Mouse (Mus musculus) skeletal muscle tissue, adult 2 months (tissue): Measurements from ENCODE around the gene Gm21987.
A peak's percentile ranks its signal among the peaks of the same experiment; 100 is the strongest.

ENCODE experiments used
- DNase-seq: peaks from one replicate; pipeline ENCODE4 v3.0.0-alpha.2; 2012; ENCODE audit warnings: low read depth, low spot score

The Gm21987 gene

DNA sequence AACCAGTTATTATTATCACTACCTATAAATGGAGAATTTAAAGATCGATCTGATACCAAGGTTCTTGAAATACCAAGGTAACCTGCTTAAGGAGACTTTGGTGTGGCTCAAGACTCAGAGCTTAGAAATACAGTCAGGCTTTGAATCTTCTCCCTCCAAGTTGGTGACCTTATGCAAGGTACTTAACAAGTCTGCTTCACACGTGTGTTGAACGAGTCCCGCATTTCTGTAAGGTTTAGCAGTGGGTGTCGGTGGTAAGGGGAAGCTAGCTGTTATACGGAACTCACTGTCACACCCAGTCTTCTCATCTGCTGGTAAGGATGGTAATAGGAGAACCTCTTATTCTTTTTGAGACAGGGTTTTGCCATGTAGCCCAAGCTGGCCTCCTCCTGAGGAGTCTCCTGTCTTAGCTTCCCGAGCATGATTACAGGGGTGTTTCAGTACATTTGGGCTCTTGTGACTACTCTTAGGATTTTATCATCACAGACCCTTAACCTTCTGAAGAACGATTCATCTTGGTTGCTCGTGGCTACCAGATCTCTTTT is 1.4 kb downstream of the Gm21987 start:
- no peak for DNase-seq

GRCm38 (mm10) chr16:38349881-38350280 is 3.0 kb downstream of the Gm21987 start:
- no peak for DNase-seq

- no peak for DNase-seq
Measured at GRCm38 (mm10) chr16:38350361-38350855, 3.6 kb downstream of the Gm21987 start.

- DNase-seq, result no peak
Measured at GRCm38 (mm10) chr16:38350939-38351338, 4.1 kb downstream of the Gm21987 start.

- DNase-seq, result no peak
Measured at GRCm38 (mm10) chr16:38352031-38352430, 5.2 kb downstream of the Gm21987 start.

- DNase-seq, result no peak
Measured at GRCm38 (mm10) chr16:38352851-38353250, 6.0 kb downstream of the Gm21987 start.

- no peak for DNase-seq
Measured at GRCm38 (mm10) chr16:38353642-38354041, 6.8 kb downstream of the Gm21987 start.

GRCm38 (mm10) chr16:38354185-38354913 is 7.5 kb downstream of the Gm21987 start:
- no peak for DNase-seq

DNA sequence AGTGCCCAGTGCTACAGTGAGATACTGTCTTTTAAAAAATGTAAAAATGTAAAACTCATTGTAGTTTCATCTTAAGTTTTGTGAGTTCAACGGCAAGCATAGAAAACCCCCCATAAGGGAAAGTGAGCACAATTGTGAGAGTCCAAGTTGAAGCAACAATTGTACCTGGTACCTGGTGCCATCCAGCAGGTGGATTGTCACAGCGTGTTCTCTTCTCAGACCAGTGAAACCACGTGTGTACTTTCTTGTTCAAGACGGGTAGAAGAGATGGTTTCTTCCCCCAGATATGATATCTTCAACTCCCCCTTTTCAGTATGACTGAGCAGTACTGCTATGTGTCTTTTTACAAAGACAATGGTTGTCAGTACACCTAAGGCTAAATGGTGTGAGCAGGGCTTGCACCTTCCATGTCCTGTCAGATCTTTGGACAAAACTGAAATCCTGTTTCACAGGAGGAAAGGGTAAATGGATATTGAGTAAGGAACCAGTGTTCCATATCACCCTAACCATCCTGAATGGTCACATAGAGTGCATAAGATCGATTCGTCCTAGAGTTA is 11.5 kb downstream of the Gm21987 start:
- DNase-seq, result no peak

- DNase-seq, result no peak
Measured at GRCm38 (mm10) chr16:38359241-38359640, 12.4 kb downstream of the Gm21987 start.

DNA sequence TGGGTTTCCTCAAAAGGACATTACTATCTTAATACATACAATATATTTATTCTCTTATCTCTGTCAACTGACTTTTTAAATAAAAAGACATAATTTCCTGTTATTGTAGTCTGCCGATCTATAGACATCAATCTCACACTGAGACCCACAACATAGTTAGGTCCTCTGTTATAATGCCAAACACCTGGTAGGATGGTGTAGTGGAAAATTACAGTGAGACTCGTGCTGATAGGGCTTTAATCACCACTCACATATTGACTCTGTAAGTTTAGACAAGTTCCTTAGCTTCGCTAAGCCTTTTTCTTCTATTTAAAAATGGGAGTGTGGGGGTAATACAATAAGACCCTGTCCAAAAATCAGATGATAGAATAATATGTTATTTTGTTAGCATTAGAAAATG is 13.0 kb downstream of the Gm21987 start:
- no peak for DNase-seq

DNA sequence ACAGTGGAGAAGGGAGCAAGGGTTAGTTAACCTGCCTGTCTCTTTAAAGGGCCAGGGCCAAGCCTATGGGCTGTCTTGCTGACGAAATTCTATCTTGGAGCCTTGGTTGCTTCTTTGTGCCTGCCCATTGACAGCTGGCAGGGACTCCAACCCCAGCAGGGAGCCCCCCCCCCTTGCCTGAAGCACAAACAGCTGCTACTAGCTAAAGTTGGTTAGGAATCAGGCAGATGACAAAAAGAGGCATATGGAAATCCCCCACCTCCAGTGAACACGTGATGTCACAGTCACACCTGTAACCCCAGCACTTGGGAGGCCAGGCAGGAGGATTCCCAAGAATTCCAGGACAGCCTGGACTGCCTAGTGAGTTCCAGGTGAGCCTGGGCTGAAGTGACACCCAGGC is 13.5 kb downstream of the Gm21987 start:
- DNase-seq, result no peak

DNA sequence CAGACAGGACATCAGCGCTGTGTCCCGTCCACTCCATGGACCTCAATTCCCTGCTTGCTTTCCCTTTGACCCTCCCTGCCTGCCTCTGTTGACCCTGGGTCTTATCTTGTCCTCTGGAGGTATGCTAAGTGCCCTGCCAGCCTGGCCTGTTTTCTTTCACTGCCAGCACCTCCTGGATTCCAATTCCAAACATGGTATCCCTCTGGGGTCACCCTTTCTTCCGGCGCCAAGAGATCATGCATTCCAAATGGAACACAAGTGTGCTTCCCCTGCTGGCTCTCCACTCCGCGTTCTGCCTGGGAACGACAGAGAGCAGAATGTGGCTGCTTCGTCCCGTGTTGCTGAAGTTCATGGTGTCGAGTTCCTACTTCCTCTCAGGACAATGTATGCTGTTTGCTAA is 15.1 kb downstream of the Gm21987 start, which contains the start of gene Popdc2:
Gene Popdc2 (plus strand): TSS at position 277 of the 400 bp plus-strand sequence.
- peak; percentile 65 for DNase-seq

DNA sequence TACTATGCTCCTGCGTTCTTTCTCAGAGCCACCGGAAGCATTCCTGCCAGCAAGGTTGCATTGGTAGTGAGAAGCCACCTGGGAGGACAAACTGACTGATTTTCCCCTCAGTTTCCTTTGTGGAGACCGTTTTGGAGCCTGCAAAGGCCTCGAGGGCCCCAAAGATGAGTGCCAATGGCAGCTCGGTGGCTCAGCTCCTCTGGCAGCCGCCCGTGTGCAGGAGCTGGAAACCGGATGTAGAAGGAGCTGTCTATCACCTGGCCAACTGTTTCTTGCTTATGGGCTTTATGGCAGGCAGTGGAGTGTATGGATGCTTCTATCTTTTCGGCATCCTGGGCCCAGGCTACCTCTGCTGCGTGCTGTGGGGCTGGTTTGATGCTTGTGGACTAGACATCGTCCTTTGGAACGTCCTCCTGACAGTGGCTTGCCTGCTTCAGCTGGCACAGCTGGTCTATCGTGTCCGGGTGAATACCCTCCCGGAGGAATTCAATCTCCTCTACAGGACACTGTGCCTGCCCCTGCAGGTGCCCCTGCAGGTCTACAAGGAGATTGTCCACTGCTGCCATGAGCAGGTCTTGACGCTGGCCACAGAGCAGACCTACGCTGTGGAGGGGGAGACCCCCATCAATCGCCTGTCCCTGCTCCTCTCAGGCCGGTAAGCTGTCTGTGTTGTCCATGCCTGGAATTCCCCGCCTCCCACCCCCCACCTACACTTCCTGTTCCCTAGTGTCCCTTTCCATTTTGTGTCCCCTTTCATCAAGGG is 15.8 kb downstream of the Gm21987 start:
- DNase-seq, result no peak

DNA sequence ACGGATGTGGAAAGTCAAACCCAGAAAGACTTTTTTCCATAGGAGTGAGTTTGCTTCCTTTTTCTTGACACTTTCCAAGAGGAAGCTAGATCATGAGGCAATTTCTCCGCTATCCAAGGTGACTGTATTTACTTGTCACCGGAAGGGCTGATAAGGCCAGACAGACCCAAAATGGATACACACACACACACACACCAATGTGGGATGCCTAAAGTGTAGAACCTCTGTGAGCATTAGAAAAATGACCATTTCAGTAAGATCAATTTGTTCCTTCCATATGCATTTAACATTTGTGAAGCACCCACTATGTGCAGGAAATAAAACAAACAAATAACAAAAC is 16.4 kb downstream of the Gm21987 start:
- no peak for DNase-seq

DNA sequence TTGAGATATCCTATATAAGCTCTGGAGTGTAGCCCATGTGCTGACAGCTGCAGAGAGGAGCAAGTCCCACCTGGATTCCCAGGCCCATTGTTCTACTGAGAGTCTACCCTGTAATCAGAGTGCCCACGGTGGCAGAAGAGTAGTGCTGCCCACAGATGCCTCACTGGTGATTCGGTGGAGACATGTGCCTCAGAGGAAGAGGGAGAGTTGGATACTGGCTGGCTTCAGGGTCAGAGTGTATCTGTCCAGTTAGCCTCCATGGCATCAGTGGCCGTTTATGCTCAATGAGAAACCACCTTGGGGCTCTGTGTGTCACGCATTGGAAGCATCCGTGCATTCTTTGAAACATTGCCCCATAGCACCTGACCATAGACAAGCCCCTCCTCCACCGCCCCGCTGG is 16.8 kb downstream of the Gm21987 start:
- no peak for DNase-seq

- no peak for DNase-seq
Measured at GRCm38 (mm10) chr16:38365390-38365789, 18.6 kb downstream of the Gm21987 start.

DNA sequence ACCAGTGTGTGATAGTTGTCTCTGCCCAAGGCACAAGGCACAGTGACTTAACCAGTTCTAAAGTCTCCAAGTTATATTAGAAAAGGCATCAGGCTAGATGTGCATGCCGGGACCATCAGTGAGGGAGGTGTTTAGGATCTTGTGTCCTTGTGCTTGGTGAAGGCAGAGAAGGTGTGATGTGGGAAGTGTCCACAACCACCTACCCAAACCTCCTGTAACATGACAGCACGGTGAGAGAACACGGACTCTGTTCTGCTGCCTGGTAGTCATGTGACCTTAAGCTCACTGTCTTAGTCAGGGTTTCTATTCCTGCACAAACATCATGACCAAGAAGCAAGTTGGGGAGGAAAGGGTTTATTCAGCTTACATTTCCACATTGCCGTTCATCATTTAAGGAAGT is 19.4 kb downstream of the Gm21987 start:
- DNase-seq, result no peak

DNA sequence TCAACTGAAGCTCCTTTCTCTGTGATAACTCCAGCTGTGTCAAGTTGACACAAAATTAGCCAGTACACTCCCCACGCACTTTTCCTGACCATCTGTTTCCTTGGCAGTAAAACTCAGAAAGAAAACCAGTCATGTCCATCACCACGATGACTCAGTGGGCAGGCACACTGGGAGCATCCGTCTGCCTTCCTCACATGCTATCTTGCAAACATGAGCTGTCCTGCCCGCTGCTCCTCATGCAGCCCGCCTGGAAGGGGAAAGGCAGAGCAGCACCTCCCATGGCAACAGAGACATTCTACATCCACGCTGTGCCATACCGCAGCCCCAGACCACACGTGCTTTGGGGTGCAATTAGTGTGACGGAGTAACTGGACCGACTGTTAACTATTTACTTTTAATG is 21.5 kb downstream of the Gm21987 start:
- no peak for DNase-seq

- no peak for DNase-seq
Measured at GRCm38 (mm10) chr16:38369000-38369399, 22.2 kb downstream of the Gm21987 start.

DNA sequence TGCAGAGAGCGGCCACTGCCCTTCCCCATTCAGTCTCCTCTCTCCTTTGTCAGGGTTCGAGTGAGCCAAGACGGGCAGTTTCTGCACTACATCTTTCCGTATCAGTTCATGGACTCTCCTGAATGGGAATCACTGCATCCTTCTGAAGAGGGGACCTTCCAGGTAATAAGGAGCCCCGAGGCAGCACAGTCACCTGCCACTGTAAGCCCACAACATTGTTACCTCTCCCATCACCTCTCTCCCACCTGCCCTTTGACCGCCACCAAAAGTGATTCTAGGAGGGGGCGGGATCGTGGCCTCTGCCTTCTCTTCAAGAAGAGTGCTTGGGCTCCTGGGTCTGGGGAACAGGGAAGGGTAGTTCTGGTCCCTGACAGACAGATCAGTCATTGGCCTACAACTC is 22.6 kb downstream of the Gm21987 start:
- no peak for DNase-seq

- DNase-seq, result no peak
Measured at GRCm38 (mm10) chr16:38369992-38370484, 23.2 kb downstream of the Gm21987 start.
